Mouse (Mus musculus): Measurements from ENCODE around the gene Adamts9. TPM values are rescaled to one million over a fixed set of nuclear protein-coding genes. Genes with fewer than 3 reads are reported as not detected.

The Adamts9 gene
- total and polyA plus RNA-seq, 3 experiments = 0.27 TPM; not detected in 2

- no peaks in the 10 kb centered on the region for H3K36me3 ChIP-seq (replicated peaks)
- no peaks in the 10 kb centered on the region for H3K4me1 ChIP-seq (ENCODE audit: insufficient read depth, low read depth, low read length)
- peaks cover 6% of the 10 kb centered on the region; the same call in 1 of the 2 replicates for H3K27me3 ChIP-seq (ENCODE audit: insufficient read depth, low read length)
- no peak overlapping the region for H3K4me3 ChIP-seq (ENCODE audit: low read depth, low read length)
- ATAC-seq (ENCODE audit: extremely low read depth, insufficient number of reproducible peaks, low FRiP score, poor library complexity, severe bottlenecking) = no peak
- no peak for DNase-seq (ENCODE audit: low spot score)
- peaks cover 27% of the 10 kb centered on the region for H3K9me3 ChIP-seq (replicated peaks)
- TF ChIP-seq GATA2 (IDR thresholded peaks at IDR 0.05; ENCODE audit: borderline replicate concordance, low read depth, low read length) (no peak), POLR2AphosphoS5 (IDR thresholded peaks at IDR 0.05; ENCODE audit: insufficient replicate concordance, low read depth, low read length) (no peak), GATA1 (IDR thresholded peaks at IDR 0.05; ENCODE audit: borderline replicate concordance, low read length) (no peak), TAL1 (conservative IDR thresholded peaks at IDR 0.05; ENCODE audit: low read depth, low read length) (no peak), CTCF (IDR thresholded peaks at IDR 0.05; ENCODE audit: low read depth, low read length) (no peak)
Observed at GRCm38 (mm10) chr6:92940191-92941131, 2.8 kb downstream of the Adamts9 start.

DNA sequence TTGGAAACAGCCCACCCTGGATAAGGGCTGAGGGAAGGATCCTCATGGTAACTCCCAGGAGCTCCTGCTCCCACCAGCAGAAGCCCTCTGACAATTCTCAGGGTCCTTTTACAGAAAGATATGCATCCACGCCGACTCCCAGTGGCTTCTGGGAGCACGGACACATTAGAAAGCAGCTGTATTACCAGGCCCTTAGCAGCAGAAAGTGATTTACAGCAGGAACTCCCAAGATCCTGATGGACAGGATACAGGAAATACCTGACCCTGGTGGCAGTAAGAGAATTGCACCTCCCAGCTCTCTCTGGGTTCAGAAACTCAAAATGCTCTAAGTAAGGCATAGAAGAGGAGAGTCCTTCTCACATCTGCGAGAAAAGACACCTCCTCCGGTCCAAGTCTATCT lies 15.0 kb downstream of the Adamts9 start:
- H3K36me3 ChIP-seq (replicated peaks) = no peaks in the 10 kb centered on the region
- no peak for TF ChIP-seq TAL1 (conservative IDR thresholded peaks at IDR 0.05; ENCODE audit: low read depth, low read length)
- no peak for TF ChIP-seq GATA2 (IDR thresholded peaks at IDR 0.05; ENCODE audit: borderline replicate concordance, low read depth, low read length)
- no peak for TF ChIP-seq CTCF (IDR thresholded peaks at IDR 0.05; ENCODE audit: low read depth, low read length)
- no peak for TF ChIP-seq POLR2AphosphoS5 (IDR thresholded peaks at IDR 0.05; ENCODE audit: insufficient replicate concordance, low read depth, low read length)
- TF ChIP-seq GATA1 (IDR thresholded peaks at IDR 0.05; ENCODE audit: borderline replicate concordance, low read length) = no peak
- no peaks in the 10 kb centered on the region for H3K4me1 ChIP-seq (ENCODE audit: insufficient read depth, low read depth, low read length)
- ATAC-seq (ENCODE audit: extremely low read depth, insufficient number of reproducible peaks, low FRiP score, poor library complexity, severe bottlenecking) (no peak), DNase-seq (ENCODE audit: low spot score) (no peak)
- H3K9me3 ChIP-seq (replicated peaks) = peaks cover 4% of the 10 kb centered on the region
- no peaks in the 10 kb centered on the region for H3K27me3 ChIP-seq (ENCODE audit: insufficient read depth, low read length)
- H3K4me3 ChIP-seq (ENCODE audit: low read depth, low read length) = no peak overlapping the region

GRCm38 (mm10) chr6:92924536-92924935 lies 18.8 kb downstream of the Adamts9 start:
- peaks cover 9% of the 10 kb centered on the region for H3K9me3 ChIP-seq (replicated peaks)
- DNase-seq (ENCODE audit: low spot score) (no peak), ATAC-seq (ENCODE audit: extremely low read depth, insufficient number of reproducible peaks, low FRiP score, poor library complexity, severe bottlenecking) (no peak)
- no peak for TF ChIP-seq GATA1 (IDR thresholded peaks at IDR 0.05; ENCODE audit: borderline replicate concordance, low read length)
- no peak for TF ChIP-seq POLR2AphosphoS5 (IDR thresholded peaks at IDR 0.05; ENCODE audit: insufficient replicate concordance, low read depth, low read length)
- TF ChIP-seq CTCF (IDR thresholded peaks at IDR 0.05; ENCODE audit: low read depth, low read length) = no peak
- no peak for TF ChIP-seq TAL1 (conservative IDR thresholded peaks at IDR 0.05; ENCODE audit: low read depth, low read length)
- TF ChIP-seq GATA2 (IDR thresholded peaks at IDR 0.05; ENCODE audit: borderline replicate concordance, low read depth, low read length) = no peak
- no peaks in the 10 kb centered on the region for H3K36me3 ChIP-seq (replicated peaks)
- no peak overlapping the region for H3K4me3 ChIP-seq (ENCODE audit: low read depth, low read length)
- no peaks in the 10 kb centered on the region for H3K4me1 ChIP-seq (ENCODE audit: insufficient read depth, low read depth, low read length)
- H3K27me3 ChIP-seq (ENCODE audit: insufficient read depth, low read length) = no peaks in the 10 kb centered on the region

DNA sequence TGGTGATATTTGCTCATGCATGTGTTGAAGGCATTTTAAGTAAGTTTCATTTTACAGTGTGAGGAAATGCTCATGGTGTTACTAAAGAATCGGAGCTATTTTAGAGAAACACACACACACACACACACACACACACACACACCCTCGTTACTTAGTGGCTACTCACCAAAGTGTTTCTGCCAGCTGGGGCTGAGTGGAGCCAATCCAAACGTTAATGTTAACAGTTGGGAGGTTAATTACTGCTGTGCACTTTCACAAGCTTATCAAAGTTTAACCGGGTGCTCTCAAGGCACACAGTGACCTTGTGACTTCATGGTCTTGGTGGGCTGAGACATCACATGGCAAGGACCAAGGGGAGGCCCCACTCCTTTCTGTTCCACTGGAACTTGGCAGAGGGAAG lies 21.4 kb downstream of the Adamts9 start:
- TF ChIP-seq TAL1 (conservative IDR thresholded peaks at IDR 0.05; ENCODE audit: low read depth, low read length) (no peak), GATA1 (IDR thresholded peaks at IDR 0.05; ENCODE audit: borderline replicate concordance, low read length) (no peak), POLR2AphosphoS5 (IDR thresholded peaks at IDR 0.05; ENCODE audit: insufficient replicate concordance, low read depth, low read length) (no peak), CTCF (IDR thresholded peaks at IDR 0.05; ENCODE audit: low read depth, low read length) (no peak), GATA2 (IDR thresholded peaks at IDR 0.05; ENCODE audit: borderline replicate concordance, low read depth, low read length) (no peak)
- peaks cover 12% of the 10 kb centered on the region for H3K9me3 ChIP-seq (replicated peaks)
- ATAC-seq (ENCODE audit: extremely low read depth, insufficient number of reproducible peaks, low FRiP score, poor library complexity, severe bottlenecking) = no peak
- no peaks in the 10 kb centered on the region for H3K4me1 ChIP-seq (ENCODE audit: insufficient read depth, low read depth, low read length)
- no peaks in the 10 kb centered on the region for H3K27me3 ChIP-seq (ENCODE audit: insufficient read depth, low read length)
- H3K4me3 ChIP-seq (ENCODE audit: low read depth, low read length) = no peak overlapping the region
- no peaks in the 10 kb centered on the region for H3K36me3 ChIP-seq (replicated peaks)
- DNase-seq (ENCODE audit: low spot score) = no peak

DNA sequence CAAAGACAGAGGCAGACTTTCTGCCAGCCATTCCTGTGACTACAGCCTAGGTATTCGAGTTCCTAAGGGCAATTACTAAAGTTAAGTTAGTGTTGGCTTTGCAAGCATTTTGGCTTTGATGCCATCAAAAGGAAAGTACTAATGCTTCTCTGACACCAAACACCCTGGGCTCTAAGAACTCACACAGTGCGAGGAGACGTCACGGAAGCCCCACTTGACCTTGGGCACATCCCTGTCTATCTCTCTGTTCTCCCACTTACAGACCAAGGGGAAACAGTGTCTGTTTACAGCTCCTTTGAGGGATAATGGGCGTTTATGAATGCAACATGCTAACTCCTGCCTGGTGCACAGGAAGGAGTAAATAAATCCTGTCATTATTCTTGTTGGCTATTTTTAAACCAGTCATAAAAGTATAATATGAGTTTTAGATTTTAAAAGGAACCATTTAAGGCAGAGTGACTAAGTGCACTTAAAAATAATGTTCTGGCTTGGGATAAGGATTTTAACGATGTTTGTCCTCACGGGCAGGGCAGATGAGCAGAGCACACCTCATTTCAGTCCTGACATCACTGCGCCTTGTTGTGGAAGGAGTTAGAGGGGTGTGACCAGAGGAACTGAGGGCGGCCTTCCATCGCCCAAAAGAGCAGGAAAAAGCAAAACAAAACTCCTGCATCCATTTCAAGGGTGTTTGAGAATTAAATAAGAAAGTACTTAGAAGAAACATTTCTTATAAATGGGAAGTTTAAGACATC lies 22.2 kb downstream of the Adamts9 start:
- ATAC-seq (ENCODE audit: extremely low read depth, insufficient number of reproducible peaks, low FRiP score, poor library complexity, severe bottlenecking) = no peak
- no peaks in the 10 kb centered on the region for H3K36me3 ChIP-seq (replicated peaks)
- no peak for DNase-seq (ENCODE audit: low spot score)

GRCm38 (mm10) chr6:92910611-92911010 lies 32.7 kb downstream of the Adamts9 start:
- DNase-seq (ENCODE audit: low spot score) (no peak), ATAC-seq (ENCODE audit: extremely low read depth, insufficient number of reproducible peaks, low FRiP score, poor library complexity, severe bottlenecking) (no peak)
- Histone ChIP-seq H3K36me3 (replicated peaks) (no peaks in the 10 kb centered on the region), H3K4me3 (ENCODE audit: low read depth, low read length) (no peak overlapping the region), H3K27me3 (ENCODE audit: insufficient read depth, low read length) (no peaks in the 10 kb centered on the region), H3K9me3 (replicated peaks) (peaks cover 6% of the 10 kb centered on the region), H3K4me1 (ENCODE audit: insufficient read depth, low read depth, low read length) (no peaks in the 10 kb centered on the region)
- no peak for TF ChIP-seq GATA2 (IDR thresholded peaks at IDR 0.05; ENCODE audit: borderline replicate concordance, low read depth, low read length)

More for the DNA sequence above, 22.2 kb downstream of the Adamts9 start:
- Histone ChIP-seq H3K9me3 (replicated peaks) (peaks cover 8% of the 10 kb centered on the region), H3K4me1 (ENCODE audit: insufficient read depth, low read depth, low read length) (no peaks in the 10 kb centered on the region), H3K4me3 (ENCODE audit: low read depth, low read length) (no peak overlapping the region), H3K27me3 (ENCODE audit: insufficient read depth, low read length) (no peaks in the 10 kb centered on the region)
- TF ChIP-seq POLR2AphosphoS5 (IDR thresholded peaks at IDR 0.05; ENCODE audit: insufficient replicate concordance, low read depth, low read length) = no peak
- no peak for TF ChIP-seq GATA2 (IDR thresholded peaks at IDR 0.05; ENCODE audit: borderline replicate concordance, low read depth, low read length)
- no peak for TF ChIP-seq GATA1 (IDR thresholded peaks at IDR 0.05; ENCODE audit: borderline replicate concordance, low read length)
- no peak for TF ChIP-seq CTCF (IDR thresholded peaks at IDR 0.05; ENCODE audit: low read depth, low read length)
- TF ChIP-seq TAL1 (conservative IDR thresholded peaks at IDR 0.05; ENCODE audit: low read depth, low read length) = no peak
